Mouse (Mus musculus) thymus, postnatal 4 days (tissue): ENCODE measurements around the gene Vmn2r63.
"Not testable (repeated sequence)": the region's sequence is repeated elsewhere in the genome, so short reads cannot be mapped to it uniquely, and the experiment has no call there.

Experiments
- DNase-seq: peaks from one replicate; pipeline ENCODE4 v3.0.0; 2021

Vmn2r63 gene

GRCm38 (mm10) chr7:42933722-42934121 is at the start of gene Vmn2r63:
TSS of gene Vmn2r63 (minus strand) at chr7:42933822.
- DNase-seq: not testable (repeated sequence)

- DNase-seq: no peak
Measured at GRCm38 (mm10) chr7:42980739-42981138, 47.1 kb upstream of the Vmn2r63 start.

- no peak for DNase-seq
Measured at GRCm38 (mm10) chr7:42980098-42980497, 46.5 kb upstream of the Vmn2r63 start.

- DNase-seq: no peak
Measured at GRCm38 (mm10) chr7:42965246-42965645, 31.6 kb upstream of the Vmn2r63 start.

- not testable (repeated sequence) for DNase-seq
Measured at GRCm38 (mm10) chr7:42898067-42898466, 35.6 kb downstream of the Vmn2r63 start.

GRCm38 (mm10) chr7:42878090-42878489 is 55.5 kb downstream of the Vmn2r63 start:
- no peak for DNase-seq

- DNase-seq: not testable (repeated sequence)
Measured at GRCm38 (mm10) chr7:42866801-42867458, 66.7 kb downstream of the Vmn2r63 start, which contains the start of gene Gm2381. TSS of gene Gm2381 (minus strand) at chr7:42867234.
